Mouse (Mus musculus): ENCODE results near the gene Clic1. TPM values are rescaled to one million over a fixed set of nuclear protein-coding genes. Genes with fewer than 3 reads are reported as not detected.
A peak's percentile ranks its signal among the peaks of the same experiment; 100 is the strongest.

Clic1 gene
- total RNA-seq, 4 experiments from 2014 or later, result 21.6 to 33.8 (median 30.0) TPM

GRCm38 (mm10) chr17:35088825-35089644, 39.3 kb downstream of the Clic1 start, which contains the start of gene Abhd16a:
TSS of gene Abhd16a (plus strand) at chr17:35089263.
- peak; percentile 92 for DNase-seq (ENCODE audit: low spot score)

- no peak for DNase-seq (ENCODE audit: low spot score)
These were observed 40.6 kb downstream of the Clic1 start for GRCm38 (mm10) chr17:35090166-35090932.

- no peak for DNase-seq (ENCODE audit: low spot score)
These were observed 42.8 kb downstream of the Clic1 start for GRCm38 (mm10) chr17:35092403-35093198.

- no peak for DNase-seq (ENCODE audit: low spot score)
These were observed 45.0 kb downstream of the Clic1 start for GRCm38 (mm10) chr17:35094475-35095365.

GRCm38 (mm10) chr17:35096597-35096996, 46.8 kb downstream of the Clic1 start:
- DNase-seq (ENCODE audit: low spot score), result no peak

GRCm38 (mm10) chr17:35097164-35097655, 47.4 kb downstream of the Clic1 start:
- no peak for DNase-seq (ENCODE audit: low spot score)

- DNase-seq (ENCODE audit: low spot score), result no peak
These were observed 50.5 kb downstream of the Clic1 start for GRCm38 (mm10) chr17:35100196-35100765.

GRCm38 (mm10) chr17:35101161-35101560, 51.4 kb downstream of the Clic1 start:
- DNase-seq (ENCODE audit: low spot score), result no peak

GRCm38 (mm10) chr17:35102299-35102698, 52.5 kb downstream of the Clic1 start:
- DNase-seq (ENCODE audit: low spot score), result no peak

- no peak for DNase-seq (ENCODE audit: low spot score)
These were observed 53.5 kb downstream of the Clic1 start for GRCm38 (mm10) chr17:35103221-35103690.

- no peak for DNase-seq (ENCODE audit: low spot score)
These were observed 54.3 kb downstream of the Clic1 start for GRCm38 (mm10) chr17:35104079-35104478.

GRCm38 (mm10) chr17:35104754-35105153, 55.0 kb downstream of the Clic1 start:
- DNase-seq (ENCODE audit: low spot score), result no peak

GRCm38 (mm10) chr17:35105740-35106389, 56.1 kb downstream of the Clic1 start:
- no peak for DNase-seq (ENCODE audit: low spot score)

GRCm38 (mm10) chr17:35106522-35106921, 56.8 kb downstream of the Clic1 start:
- DNase-seq (ENCODE audit: low spot score), result no peak

- DNase-seq (ENCODE audit: low spot score), result no peak
These were observed 58.3 kb downstream of the Clic1 start, which contains the start of gene Ly6g5c for GRCm38 (mm10) chr17:35108097-35108496. TSS of gene Ly6g5c (plus strand) at chr17:35108279.
